Mouse (Mus musculus) hindbrain, postnatal 0 days (tissue): ENCODE measurements around the gene Lcorl. TPM values are rescaled to one million over a fixed set of nuclear protein-coding genes. Genes with fewer than 3 reads are reported as not detected.

Source experiments
- ATAC-seq: fragments of 200-750 bp; cut with Nextera tagmentation; 2 replicates; pipeline ENCODE4 v1.8.0; 2017; ENCODE audit warnings: mild to moderate bottlenecking, moderate TSS enrichment, moderate library complexity
- DNase-seq: peaks from one replicate; pipeline ENCODE4 v3.0.0-alpha.2; 2015; ENCODE audit warnings: low spot score
- H3K27ac ChIP-seq: fragments of 300-500 bp; sonication (generic); 2 replicates; pipeline ENCODE4 v1.5.1; 2014; ENCODE audit warnings: mild to moderate bottlenecking
- H3K27me3 ChIP-seq: fragments of 300-500 bp; sonication (generic); 2 replicates; pipeline ENCODE4 v1.6.1; 2014; ENCODE audit warnings: low read length, mixed read lengths; ENCODE audit not compliant: insufficient read depth
- H3K36me3 ChIP-seq: fragments of 300-500 bp; sonication (generic); 2 replicates; pipeline ENCODE4 v1.6.1; 2014; ENCODE audit warnings: low read length, mixed read lengths; ENCODE audit not compliant: insufficient read depth
- H3K4me1 ChIP-seq: fragments of 300-500 bp; sonication (generic); 2 replicates; pipeline ENCODE4 v1.6.1; 2014; ENCODE audit warnings: antibody characterized with exemption, low read length, mixed read lengths; ENCODE audit not compliant: insufficient read depth
- H3K4me2 ChIP-seq: fragments of 300-500 bp; sonication (generic); 2 replicates; pipeline ENCODE4 v1.6.1; 2014; ENCODE audit warnings: low read depth, mild to moderate bottlenecking, low read length, moderate library complexity, mixed read lengths
- H3K4me3 ChIP-seq: fragments of 300-500 bp; sonication (generic); 2 replicates; pipeline ENCODE4 v1.5.1; 2014; ENCODE audit warnings: low read length
- H3K9ac ChIP-seq: fragments of 300-500 bp; sonication (generic); replicated peaks from 2 replicates; pipeline ENCODE4 v1.6.1; 2014; ENCODE audit warnings: mild to moderate bottlenecking, low read length, moderate library complexity, mixed read lengths
- H3K9me3 ChIP-seq: fragments of 300-500 bp; sonication (generic); 2 replicates; pipeline ENCODE4 v1.6.1; 2016; ENCODE audit warnings: low read length, mixed read lengths
- CTCF ChIP-seq: IDR thresholded peaks from 2 replicates; pipeline ENCODE4 v1.5.1; 2016; ENCODE audit warnings: antibody characterized with exemption, control low read depth, low read depth
- WGBS: fragments of 180-500 bp; shearing (Covaris S2); extraction: QIAGEN DNeasy Blood & Tissue Kit; methylation state at CpG from one replicate; pipeline ENCODE4 v1.1.7; 2014; 5-methylcytosine and 5-hydroxymethylcytosine counted together
- polyA plus RNA-seq: library from polyadenylated mRNA; unstranded; fragments of >200 nt; fragmentation: Nextera tagmentation; extraction: Ambion mirVana; gene quantifications from 2 replicates; pipeline ENCODE4 v1.2.1, GENCODE M21; 2015
- total RNA-seq: library from RNA; depleted of rRNA; stranded (reverse); fragments of >200 nt; gene quantifications from 2 replicates; pipeline ENCODE4 v1.2.3, GENCODE M21; 2014

Lcorl gene
- total and polyA plus RNA-seq, 2 experiments from 2014 or later, result 34.2 to 45.0 TPM

DNA sequence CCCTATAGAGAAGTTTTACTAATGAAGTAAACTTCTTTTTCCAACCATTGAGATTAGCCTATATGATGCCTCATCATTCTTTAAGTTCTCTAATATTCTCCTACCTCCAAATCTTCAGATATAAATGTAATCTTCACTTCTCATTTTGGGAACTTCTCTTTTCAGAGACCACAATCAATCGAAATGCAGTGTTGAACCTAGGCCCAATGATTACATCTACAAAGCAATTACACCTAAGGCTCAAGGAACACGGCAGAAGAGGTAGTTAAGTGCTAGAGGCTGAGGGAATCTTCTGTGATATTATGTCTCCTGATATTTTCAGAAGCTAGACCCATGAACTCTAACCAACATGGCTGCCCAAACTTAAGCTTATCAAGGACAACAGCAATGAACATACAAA, 22.3 kb downstream of the Lcorl start:
- no peaks in the 10 kb centered on the region for H3K4me1 ChIP-seq
- no peak overlapping the region for H3K9ac ChIP-seq
- no peak for ATAC-seq
- no peak for DNase-seq
- no peak for TF ChIP-seq CTCF
- WGBS, result 92% methylated on average over 2 of the region's 2 CpGs
- no peak overlapping the region for H3K4me2 ChIP-seq
- no peaks in the 10 kb centered on the region for H3K27me3 ChIP-seq
- no peaks in the 10 kb centered on the region for H3K36me3 ChIP-seq
- no peak overlapping the region for H3K27ac ChIP-seq
- H3K4me3 ChIP-seq, result no peak overlapping the region
- H3K9me3 ChIP-seq, result no peaks in the 10 kb centered on the region

GRCm38 (mm10) chr5:45811527-45811926, 45.9 kb downstream of the Lcorl start:
- Histone ChIP-seq H3K27me3 (no peaks in the 10 kb centered on the region), H3K27ac (no peak overlapping the region), H3K36me3 (no peaks in the 10 kb centered on the region), H3K4me3 (no peak overlapping the region), H3K4me1 (no peaks in the 10 kb centered on the region), H3K9me3 (0 out of 2 replicates have a peak, but pooled peaks cover 2% of the 10 kb centered on the region), H3K4me2 (no peak overlapping the region), H3K9ac (no peak overlapping the region)
- no peak for ATAC-seq
- DNase-seq, result no peak
- 99% methylated on average over 4 of the region's 4 CpGs for WGBS
- TF ChIP-seq CTCF, result no peak

GRCm38 (mm10) chr5:45791864-45792263, 65.6 kb downstream of the Lcorl start:
- TF ChIP-seq CTCF, result no peak
- Histone ChIP-seq H3K27me3 (no peaks in the 10 kb centered on the region), H3K9ac (no peak overlapping the region), H3K9me3 (no peaks in the 10 kb centered on the region), H3K27ac (no peak overlapping the region), H3K4me1 (no peaks in the 10 kb centered on the region), H3K36me3 (no peaks in the 10 kb centered on the region), H3K4me2 (no peak overlapping the region), H3K4me3 (no peak overlapping the region)
- ATAC-seq (no peak), DNase-seq (no peak)
- 68% methylated on average over 7 of the region's 7 CpGs for WGBS

GRCm38 (mm10) chr5:45790221-45790620, 67.2 kb downstream of the Lcorl start:
- DNase-seq (no peak), ATAC-seq (no peak)
- no peak for TF ChIP-seq CTCF
- Histone ChIP-seq H3K4me3 (no peak overlapping the region), H3K27ac (no peak overlapping the region), H3K36me3 (no peaks in the 10 kb centered on the region), H3K9ac (no peak overlapping the region), H3K4me1 (no peaks in the 10 kb centered on the region), H3K9me3 (no peaks in the 10 kb centered on the region), H3K4me2 (no peak overlapping the region), H3K27me3 (no peaks in the 10 kb centered on the region)
- 96% methylated on average over 4 of the region's 4 CpGs for WGBS

- DNase-seq (peak; percentile 30), ATAC-seq (no peak)
- Histone ChIP-seq H3K4me2 (no peak overlapping the region), H3K4me3 (no peak overlapping the region), H3K9ac (no peak overlapping the region), H3K36me3 (no peaks in the 10 kb centered on the region), H3K27ac (no peak overlapping the region), H3K27me3 (no peaks in the 10 kb centered on the region), H3K4me1 (no peaks in the 10 kb centered on the region), H3K9me3 (no peaks in the 10 kb centered on the region)
- peak; percentile 45 for TF ChIP-seq CTCF
- WGBS, result 92% methylated on average over 4 of the region's 4 CpGs
Observed at GRCm38 (mm10) chr5:45757502-45758121, 99.8 kb downstream of the Lcorl start.

DNA sequence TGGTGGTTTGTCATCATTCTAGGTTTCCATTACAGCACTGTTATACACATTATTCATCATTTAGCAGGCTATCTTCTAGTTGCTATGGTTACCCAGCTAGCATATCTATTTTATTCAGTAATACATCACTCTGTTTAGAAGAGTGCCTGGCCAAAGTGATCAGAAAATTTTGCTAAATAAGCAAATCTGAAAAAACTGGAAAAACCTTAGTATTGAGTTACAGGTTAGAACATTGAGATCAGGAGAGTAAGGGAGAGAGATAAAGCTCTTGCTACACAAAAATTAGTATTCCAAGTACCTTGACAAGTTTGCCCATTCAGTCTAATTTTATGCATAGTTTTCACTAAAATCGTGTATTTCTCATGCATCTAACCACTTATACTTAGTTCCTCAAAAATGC, 119.5 kb downstream of the Lcorl start:
- no peak for TF ChIP-seq CTCF
- ATAC-seq, result no peak
- Histone ChIP-seq H3K4me3 (no peak overlapping the region), H3K36me3 (0 out of 2 replicates have a peak, but pooled peaks cover 3% of the 10 kb centered on the region), H3K27ac (no peak overlapping the region), H3K9me3 (no peaks in the 10 kb centered on the region), H3K4me1 (no peaks in the 10 kb centered on the region), H3K27me3 (no peaks in the 10 kb centered on the region), H3K4me2 (no peak overlapping the region), H3K9ac (no peak overlapping the region)
- no peak for DNase-seq
- 93% methylated on average over 1 of the region's 1 CpGs for WGBS

GRCm38 (mm10) chr5:45733751-45734150, 123.7 kb downstream of the Lcorl start:
- no peak overlapping the region for H3K27ac ChIP-seq
- no peak for TF ChIP-seq CTCF
- 0 out of 2 replicates have a peak, but pooled peaks cover 3% of the 10 kb centered on the region for H3K36me3 ChIP-seq
- no peaks in the 10 kb centered on the region for H3K27me3 ChIP-seq
- H3K4me2 ChIP-seq, result no peak overlapping the region
- 96% methylated on average over 2 of the region's 2 CpGs for WGBS
- DNase-seq, result no peak
- H3K4me1 ChIP-seq, result no peaks in the 10 kb centered on the region
- H3K4me3 ChIP-seq, result no peak overlapping the region
- no peak for ATAC-seq
- H3K9me3 ChIP-seq, result no peaks in the 10 kb centered on the region
- H3K9ac ChIP-seq, result no peak overlapping the region
